Mouse (Mus musculus): ENCODE measurements around the gene Nme7. TPM values are rescaled to one million over a fixed set of nuclear protein-coding genes. Genes with fewer than 3 reads are reported as not detected.

Nme7 gene
- polyA plus RNA-seq (2017; shearing (Covaris generic)): 8.0 TPM

DNA sequence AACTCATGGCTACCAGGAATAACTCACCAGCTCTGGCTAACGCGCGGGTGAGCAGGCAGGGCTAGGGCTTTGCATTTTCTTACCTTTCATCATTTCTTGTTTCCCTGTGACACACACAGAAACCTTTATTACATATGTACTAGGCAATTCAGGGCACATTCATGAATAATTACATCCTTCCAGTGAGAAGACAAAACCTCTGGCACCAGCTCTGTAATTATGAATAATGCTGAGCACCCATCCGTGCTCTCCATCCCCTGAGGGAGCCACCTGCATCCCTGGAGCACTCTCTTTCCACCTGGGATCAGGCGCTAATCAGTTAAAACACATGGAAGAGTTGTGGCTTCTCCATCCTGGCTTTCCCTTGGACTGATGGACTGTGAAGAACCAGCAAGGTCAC, at the start of gene Nme7:
Gene Nme7 (plus strand): TSS at position 301 of the 400 bp plus-strand sequence.

GRCm38 (mm10) chr1:164275455-164275954, 28.4 kb upstream of the Nme7 start, which contains the start of gene Ccdc181:
TSS of gene Ccdc181 (plus strand) at chr1:164275585.

DNA sequence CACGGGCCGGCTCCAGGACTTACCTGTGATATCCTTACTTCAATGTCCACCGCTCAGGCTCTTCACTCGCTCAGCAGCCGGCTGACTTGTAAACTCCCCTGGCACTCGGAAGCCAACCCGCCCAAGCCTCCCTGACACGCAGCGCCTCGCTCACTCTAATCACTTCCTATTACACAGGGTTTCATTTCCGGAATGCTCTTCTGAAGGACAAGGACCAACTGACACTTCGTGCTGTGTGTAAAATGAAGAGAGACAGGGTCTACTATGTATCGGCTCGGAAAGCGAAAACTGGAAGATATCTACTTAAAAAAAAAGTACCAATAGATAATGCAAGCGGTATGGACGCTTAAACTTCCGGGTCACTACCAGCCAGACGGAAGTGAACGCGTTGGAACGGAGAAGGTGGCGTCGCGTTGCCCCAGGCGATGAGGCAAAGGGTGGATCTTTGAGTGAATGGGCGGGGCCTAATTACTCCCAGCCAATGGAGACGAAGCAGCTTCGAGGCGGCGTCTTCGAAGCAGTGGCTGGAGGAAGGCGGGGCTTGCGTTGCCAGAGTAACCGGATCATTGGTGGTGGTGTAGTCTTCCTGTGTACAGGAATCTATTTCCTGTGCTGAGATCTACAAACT, 3.3 kb downstream of the Nme7 start, which contains the start of gene Blzf1:
Gene Blzf1 (minus strand): TSS at position 366 of the 628 bp plus-strand sequence.

GRCm38 (mm10) chr1:164458245-164458613, 154.3 kb downstream of the Nme7 start, which contains the start of gene Atp1b1:
TSS of gene Atp1b1 (minus strand) at chr1:164458355.

Other genes with a start within 250 kb of the Nme7 start
- 730 TPM for gene Sell, start 242.1 kb upstream of the Nme7 start, polyA plus RNA-seq (2017; shearing (Covaris generic))
- gene Selp, start 188.9 kb upstream of the Nme7 start, polyA plus RNA-seq (2017; shearing (Covaris generic)): 0.67 TPM
- not detected for gene F5, start 152.3 kb upstream of the Nme7 start, polyA plus RNA-seq (2017; shearing (Covaris generic))
- gene Slc19a2, start 55.1 kb upstream of the Nme7 start, polyA plus RNA-seq (2017; shearing (Covaris generic)): 8.1 TPM
- gene Ccdc181, start 28.5 kb upstream of the Nme7 start, polyA plus RNA-seq (2017; shearing (Covaris generic)): 2.3 TPM
- 15.1 TPM for gene Blzf1, start 3.4 kb downstream of the Nme7 start, polyA plus RNA-seq (2017; shearing (Covaris generic))
- gene Atp1b1, start 154.2 kb downstream of the Nme7 start, polyA plus RNA-seq (2017; shearing (Covaris generic)): 92.6 TPM

Data from naive thymus-derived CD4-positive, alpha-beta T cell, adult 5 months (primary cell).